Mouse (Mus musculus) intestine, postnatal 0 days (tissue): ENCODE results near the gene Zfp593. TPM values are rescaled to one million over a fixed set of nuclear protein-coding genes. Genes with fewer than 3 reads are reported as not detected.

Experiments
- ATAC-seq: fragments of 200-750 bp; cut with Nextera tagmentation; 2 replicates; pipeline ENCODE4 v1.8.0; 2017; ENCODE audit warnings: mild to moderate bottlenecking, moderate TSS enrichment, moderate library complexity
- H3K27ac ChIP-seq: fragments of 300-500 bp; sonication (generic); 2 replicates; pipeline ENCODE4 v1.5.1; 2014; ENCODE audit warnings: mild to moderate bottlenecking, low read depth, low read length, moderate library complexity
- H3K27me3 ChIP-seq: fragments of 300-500 bp; sonication (generic); replicated peaks from 2 replicates; pipeline ENCODE4 v1.6.1; 2014; ENCODE audit warnings: low read length, mixed read lengths; ENCODE audit not compliant: control insufficient read depth, insufficient read depth
- H3K36me3 ChIP-seq: fragments of 300-500 bp; sonication (generic); 2 replicates; pipeline ENCODE4 v1.6.1; 2014; ENCODE audit warnings: mild to moderate bottlenecking, moderate library complexity; ENCODE audit not compliant: control insufficient read depth, insufficient read depth
- H3K4me1 ChIP-seq: fragments of 300-500 bp; sonication (generic); replicated peaks from 2 replicates; pipeline ENCODE4 v1.6.1; 2014; ENCODE audit warnings: antibody characterized with exemption, low read length, mixed read lengths; ENCODE audit not compliant: control insufficient read depth, insufficient read depth
- H3K4me2 ChIP-seq: fragments of 300-500 bp; sonication (generic); replicated peaks from 2 replicates; pipeline ENCODE4 v1.6.1; 2014; ENCODE audit warnings: low read depth, mild to moderate bottlenecking, moderate library complexity
- H3K4me3 ChIP-seq: fragments of 300-500 bp; sonication (generic); 2 replicates; pipeline ENCODE4 v1.5.1; 2014; ENCODE audit warnings: low read depth, low read length
- H3K9ac ChIP-seq: fragments of 300-500 bp; sonication (generic); 2 replicates; pipeline ENCODE4 v1.6.1; 2014; ENCODE audit warnings: mild to moderate bottlenecking, low read depth, low read length
- H3K9me3 ChIP-seq: fragments of 300-500 bp; sonication (generic); 2 replicates; pipeline ENCODE4 v1.6.1; 2016; ENCODE audit warnings: mixed run types; ENCODE audit not compliant: control insufficient read depth
- CTCF ChIP-seq: sonication (generic); IDR thresholded peaks from 2 replicates; pipeline ENCODE4 v1.5.1; 2016; ENCODE audit warnings: low read depth, mild to moderate bottlenecking, control low read depth, antibody characterized with exemption, moderate library complexity
- WGBS: fragments of 180-500 bp; shearing (Covaris S2); extraction: QIAGEN DNeasy Blood & Tissue Kit; methylation state at CpG from one replicate; pipeline ENCODE4 v1.1.7; 2014; 5-methylcytosine and 5-hydroxymethylcytosine counted together
- polyA plus RNA-seq: library from polyadenylated mRNA; unstranded; fragments of >200 nt; fragmentation: Nextera tagmentation; extraction: Ambion mirVana; gene quantifications from 2 replicates; pipeline ENCODE4 v1.2.1, GENCODE M21; 2015

Gene Zfp593
- polyA plus RNA-seq, 1 experiment from 2014 or later, result 9.4 TPM

- Histone ChIP-seq H3K4me2 (no peak overlapping the region), H3K36me3 (no peaks in the 10 kb centered on the region), H3K27me3 (peaks cover 16% of the 10 kb centered on the region), H3K4me1 (no peaks in the 10 kb centered on the region), H3K4me3 (no peak overlapping the region), H3K9ac (no peak overlapping the region), H3K27ac (no peak overlapping the region), H3K9me3 (no peaks in the 10 kb centered on the region)
- TF ChIP-seq CTCF, result no peak
- 58% methylated on average over 11 of the region's 11 CpGs for WGBS
- ATAC-seq, result no peak
Measured at GRCm38 (mm10) chr4:134258354-134258753, 13.0 kb upstream of the Zfp593 start.

GRCm38 (mm10) chr4:134257198-134258009 lies 12.0 kb upstream of the Zfp593 start:
- no peak overlapping the region for H3K4me2 ChIP-seq
- no peak overlapping the region for H3K4me3 ChIP-seq
- no peak for ATAC-seq
- H3K9me3 ChIP-seq, result no peaks in the 10 kb centered on the region
- H3K9ac ChIP-seq, result no peak overlapping the region
- no peak overlapping the region for H3K27ac ChIP-seq
- peaks cover 26% of the 10 kb centered on the region for H3K27me3 ChIP-seq
- 46% methylated on average over 11 of the region's 11 CpGs for WGBS
- TF ChIP-seq CTCF, result no peak
- no peaks in the 10 kb centered on the region for H3K36me3 ChIP-seq
- no peaks in the 10 kb centered on the region for H3K4me1 ChIP-seq

- no peak for TF ChIP-seq CTCF
- Histone ChIP-seq H3K27ac (no peak overlapping the region), H3K4me3 (no peak overlapping the region), H3K4me2 (peak overlapping the region; percentile 27; the same call in 1 of the 2 replicates), H3K9ac (no peak overlapping the region), H3K4me1 (no peaks in the 10 kb centered on the region), H3K36me3 (no peaks in the 10 kb centered on the region), H3K27me3 (peaks cover 34% of the 10 kb centered on the region), H3K9me3 (no peaks in the 10 kb centered on the region)
- peak; percentile 12; the same call in 1 of the 2 replicates for ATAC-seq
- WGBS, result 48% methylated on average over 17 of the region's 19 CpGs
Measured at GRCm38 (mm10) chr4:134256407-134257197, 11.2 kb upstream of the Zfp593 start.

- no peaks in the 10 kb centered on the region for H3K36me3 ChIP-seq
- no peak overlapping the region for H3K4me3 ChIP-seq
- 42% methylated on average over 4 of the region's 4 CpGs for WGBS
- H3K27me3 ChIP-seq, result peaks cover 41% of the 10 kb centered on the region
- no peak overlapping the region for H3K9ac ChIP-seq
- no peaks in the 10 kb centered on the region for H3K9me3 ChIP-seq
- no peak overlapping the region for H3K27ac ChIP-seq
- no peaks in the 10 kb centered on the region for H3K4me1 ChIP-seq
- no peak for ATAC-seq
- TF ChIP-seq CTCF, result no peak
- peak overlapping the region; percentile 17; the same call in 1 of the 2 replicates for H3K4me2 ChIP-seq
Measured at GRCm38 (mm10) chr4:134255854-134256253, 10.5 kb upstream of the Zfp593 start.

GRCm38 (mm10) chr4:134254835-134255234 lies 9.4 kb upstream of the Zfp593 start:
- Histone ChIP-seq H3K4me1 (no peaks in the 10 kb centered on the region), H3K4me3 (no peak overlapping the region), H3K27ac (no peak overlapping the region), H3K9ac (no peak overlapping the region), H3K9me3 (no peaks in the 10 kb centered on the region), H3K4me2 (no peak overlapping the region), H3K27me3 (peaks cover 50% of the 10 kb centered on the region), H3K36me3 (no peaks in the 10 kb centered on the region)
- no peak for ATAC-seq
- WGBS, result 51% methylated on average over 3 of the region's 3 CpGs
- no peak for TF ChIP-seq CTCF

- Histone ChIP-seq H3K36me3 (no peaks in the 10 kb centered on the region), H3K27me3 (peaks cover 52% of the 10 kb centered on the region), H3K4me1 (no peaks in the 10 kb centered on the region), H3K9ac (no peak within 1 kb of the TSS), H3K4me3 (peak within 1 kb of the TSS; percentile 50), H3K27ac (no peak within 1 kb of the TSS), H3K4me2 (peak within 1 kb of the TSS; percentile 85), H3K9me3 (no peaks in the 10 kb centered on the region)
- TF ChIP-seq CTCF, result no peak
- ATAC-seq, result no peak
- 3% methylated on average over 13 of the region's 13 CpGs for WGBS
Measured at GRCm38 (mm10) chr4:134253722-134254324, 8.4 kb upstream of the Zfp593 start, which contains the start of gene Grrp1. Gene Grrp1 (minus strand): TSS chr4:134254106.
